Mouse (Mus musculus) subcutaneous adipose tissue, adult 2 months (tissue): ENCODE measurements around the gene Il31ra. TPM values are rescaled to one million over a fixed set of nuclear protein-coding genes. Genes with fewer than 3 reads are reported as not detected.

Experiments
- polyA plus RNA-seq: library from polyadenylated mRNA; depleted of rRNA; stranded (reverse); fragments of >200 nt; gene quantifications from 2 replicates; pipeline ENCODE4 v1.2.3, GENCODE M21; 2012; ENCODE audit warnings: low replicate concordance; rRNA removed

Gene Il31ra
- 0.32 and 0.49 TPM in 2 replicates for polyA plus RNA-seq

DNA sequence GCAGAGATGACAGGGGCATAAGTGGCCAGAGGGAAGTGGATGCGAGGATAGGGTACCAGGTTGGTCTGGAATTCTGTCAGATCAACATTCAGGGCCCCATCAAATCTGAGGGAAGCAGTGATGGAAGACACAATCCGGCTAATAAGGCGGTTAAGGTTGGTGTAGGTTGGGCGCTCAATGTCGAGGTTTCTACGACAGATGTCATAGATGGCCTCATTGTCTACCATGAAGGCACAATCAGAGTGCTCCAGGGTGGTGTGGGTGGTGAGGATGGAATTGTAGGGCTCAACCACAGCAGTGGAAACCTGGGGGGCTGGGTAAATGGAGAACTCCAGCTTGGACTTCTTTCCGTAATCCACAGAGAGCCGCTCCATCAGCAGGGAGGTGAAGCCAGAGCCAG, at the start of gene Il31ra:
Gene Il31ra (minus strand): TSS at position 101 of the 400 bp plus-strand sequence.

Other genes with a start within 250 kb of the Il31ra start
- gene Il6st, start 130.3 kb downstream of the Il31ra start, polyA plus RNA-seq: 53.7 and 113 TPM in 2 replicates
- 0.09 TPM in 1 of 2 replicates, not detected in the other for gene Ddx4, start 58.1 kb upstream of the Il31ra start, polyA plus RNA-seq
- 9.0 and 13.3 TPM in 2 replicates for gene Slc38a9, start 66.4 kb upstream of the Il31ra start, polyA plus RNA-seq
- 46.6 and 62.9 TPM in 2 replicates for gene Plpp1, start 206.4 kb upstream of the Il31ra start, polyA plus RNA-seq